Mouse (Mus musculus): ENCODE data around the gene Mettl2. TPM values are rescaled to one million over a fixed set of nuclear protein-coding genes. Genes with fewer than 3 reads are reported as not detected.

Mettl2 gene
- total RNA-seq, 2 experiments from 2014 or later, result 10.2 to 10.3 TPM

DNA sequence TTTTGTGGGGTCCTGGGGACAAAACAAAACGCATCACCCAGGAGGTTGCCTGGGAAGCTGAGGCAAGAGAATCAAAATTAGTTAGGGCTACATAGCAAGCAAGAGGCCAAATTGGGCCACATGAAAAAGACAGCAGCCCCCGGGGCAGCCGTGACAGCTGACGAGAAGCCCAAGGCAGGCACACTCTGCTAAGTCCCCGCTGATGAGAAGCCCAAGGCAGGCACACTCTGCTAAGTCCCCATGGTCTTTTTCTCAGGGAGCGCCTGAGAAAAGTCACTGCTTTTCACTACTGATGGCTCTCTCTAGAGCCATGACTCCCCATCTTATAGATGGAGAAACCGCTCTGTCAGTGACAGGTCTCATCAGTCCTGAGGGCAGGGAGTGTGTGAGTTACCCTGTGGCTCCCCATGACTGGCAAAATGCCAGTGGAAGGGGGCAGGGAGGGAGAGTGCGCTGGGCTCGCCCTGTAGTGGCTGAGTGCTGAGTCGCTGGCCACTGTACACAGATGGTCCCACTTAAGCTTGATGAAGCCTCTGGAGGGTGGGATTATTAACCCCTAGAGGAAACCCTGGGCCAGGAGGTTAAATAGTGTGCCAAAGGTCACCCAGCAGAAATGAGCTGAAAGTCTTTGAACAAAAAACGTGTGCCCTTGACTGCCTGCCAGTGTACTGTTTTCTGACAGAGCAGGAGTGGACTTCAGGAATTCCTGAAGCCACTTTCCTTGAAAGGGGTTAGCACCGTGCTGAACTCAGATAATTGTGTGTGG is 27.0 kb downstream of the Mettl2 start:
- peak; percentile 9 to 42 for DNase-seq

DNA sequence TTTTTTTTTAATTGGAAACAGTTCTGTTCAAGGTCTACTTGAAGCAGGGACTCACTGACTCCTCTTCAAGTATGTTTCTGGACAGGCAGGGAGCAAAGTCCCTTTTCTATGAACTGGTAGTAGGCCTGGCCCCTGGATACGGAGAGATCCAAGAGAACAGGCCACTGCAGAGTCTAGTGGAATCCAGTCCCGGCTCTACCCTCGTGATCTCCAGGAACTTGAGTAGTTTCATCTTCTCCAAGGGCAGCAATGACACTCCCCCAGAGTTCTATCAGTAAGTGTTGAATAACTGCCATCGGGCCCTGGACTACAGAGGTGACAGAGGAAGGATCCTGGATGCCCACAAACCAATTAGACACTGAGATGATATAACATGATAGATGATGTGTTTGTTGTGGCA is 29.7 kb downstream of the Mettl2 start:
- no peak for DNase-seq

DNA sequence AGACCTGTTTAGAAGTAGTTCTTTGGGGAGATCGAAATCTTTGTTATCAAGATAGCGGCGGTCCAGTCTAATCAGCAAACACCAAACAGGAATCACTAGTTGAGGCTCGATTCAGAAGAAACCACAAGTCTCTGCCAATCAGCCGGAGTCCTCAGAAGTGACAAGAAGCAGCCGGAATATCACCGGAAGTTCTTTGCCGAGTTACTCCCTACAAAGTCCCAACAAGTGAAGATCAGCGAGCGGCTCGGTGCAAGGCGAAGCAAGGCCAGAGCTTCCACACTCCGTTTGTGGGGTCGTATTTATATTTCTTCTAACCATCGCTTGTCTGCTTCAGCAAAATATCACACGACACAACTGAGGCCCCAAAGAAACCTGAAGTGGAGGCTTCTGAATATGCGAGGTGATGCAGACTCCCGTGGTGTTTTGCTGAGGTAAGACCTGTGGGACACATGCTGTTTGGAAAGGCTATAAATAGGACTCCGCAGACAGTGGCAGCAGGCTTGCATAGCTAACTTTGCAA is 30.6 kb downstream of the Mettl2 start:
- peak; percentile 25 to 36 for DNase-seq

DNA sequence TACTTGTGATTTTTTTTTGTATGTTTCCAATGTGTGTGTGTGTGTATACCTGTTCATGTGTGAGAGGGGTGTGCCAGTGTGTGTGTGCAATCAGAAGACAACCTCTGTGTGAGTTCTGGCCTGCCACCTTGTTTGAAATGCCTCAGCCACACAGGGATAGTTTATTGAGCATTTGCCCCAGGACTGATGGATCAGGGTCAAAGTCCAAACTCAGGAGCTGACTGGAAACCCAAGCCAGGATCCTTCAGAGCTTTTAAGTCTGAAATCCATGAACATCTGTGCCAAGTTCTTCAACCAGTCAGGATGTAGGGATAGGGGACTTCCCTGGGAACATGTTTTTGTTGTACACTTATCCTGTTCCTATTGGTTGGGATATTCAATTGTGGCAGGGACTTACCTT is 31.8 kb downstream of the Mettl2 start:
- DNase-seq, result no peak

DNA sequence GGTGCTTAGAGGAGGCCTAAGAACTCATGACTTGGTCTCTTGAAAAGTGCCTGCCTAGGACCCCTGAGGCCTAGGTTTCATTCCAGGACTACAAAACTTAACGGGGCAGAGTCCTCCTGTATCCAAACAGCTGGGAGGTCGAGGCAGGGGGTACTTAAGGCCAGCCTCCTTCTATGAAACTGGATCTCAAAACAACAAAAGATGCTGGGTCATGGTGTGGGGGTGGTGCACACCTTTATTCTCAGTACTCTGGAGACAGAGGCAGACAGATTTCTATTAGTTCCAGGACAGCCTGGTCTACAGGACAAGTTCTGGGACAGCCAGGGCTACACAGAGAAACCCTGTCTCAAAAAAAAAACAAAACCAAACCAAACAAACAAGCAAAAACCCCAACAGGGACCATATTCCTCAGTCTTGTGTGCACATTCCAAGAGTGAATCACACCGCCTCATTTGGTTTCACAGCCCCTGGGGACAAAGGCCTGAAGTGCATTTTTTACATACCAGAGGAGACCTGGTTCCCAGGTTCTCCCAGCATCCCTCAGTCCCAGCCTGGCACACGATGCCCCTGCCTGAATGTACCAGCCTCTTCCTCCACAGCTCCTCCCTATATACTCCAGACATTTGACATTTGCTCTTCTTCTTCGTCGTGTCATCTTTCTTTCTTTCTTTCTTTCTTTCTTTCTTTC is 33.6 kb downstream of the Mettl2 start:
- DNase-seq, result no peak

DNA sequence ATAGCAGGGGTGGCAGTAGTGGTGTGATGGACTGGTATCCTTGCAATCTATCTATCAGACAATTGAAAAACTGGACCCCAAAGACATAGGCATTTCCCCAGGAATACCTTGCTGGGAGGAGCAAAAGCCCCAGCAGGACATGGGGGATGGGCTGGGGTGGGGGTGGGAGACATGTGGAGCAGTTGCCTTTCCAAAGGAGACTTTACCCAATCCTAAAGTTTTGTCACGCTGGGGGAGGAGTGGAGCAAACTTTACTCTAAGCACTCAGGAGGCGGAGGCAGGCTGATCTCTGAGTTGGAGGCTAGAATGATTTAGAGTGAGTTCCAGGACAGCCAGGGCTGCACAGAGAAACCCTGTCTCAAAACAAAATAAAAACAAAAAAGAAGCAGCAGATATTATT is 35.2 kb downstream of the Mettl2 start:
- DNase-seq, result no peak

DNA sequence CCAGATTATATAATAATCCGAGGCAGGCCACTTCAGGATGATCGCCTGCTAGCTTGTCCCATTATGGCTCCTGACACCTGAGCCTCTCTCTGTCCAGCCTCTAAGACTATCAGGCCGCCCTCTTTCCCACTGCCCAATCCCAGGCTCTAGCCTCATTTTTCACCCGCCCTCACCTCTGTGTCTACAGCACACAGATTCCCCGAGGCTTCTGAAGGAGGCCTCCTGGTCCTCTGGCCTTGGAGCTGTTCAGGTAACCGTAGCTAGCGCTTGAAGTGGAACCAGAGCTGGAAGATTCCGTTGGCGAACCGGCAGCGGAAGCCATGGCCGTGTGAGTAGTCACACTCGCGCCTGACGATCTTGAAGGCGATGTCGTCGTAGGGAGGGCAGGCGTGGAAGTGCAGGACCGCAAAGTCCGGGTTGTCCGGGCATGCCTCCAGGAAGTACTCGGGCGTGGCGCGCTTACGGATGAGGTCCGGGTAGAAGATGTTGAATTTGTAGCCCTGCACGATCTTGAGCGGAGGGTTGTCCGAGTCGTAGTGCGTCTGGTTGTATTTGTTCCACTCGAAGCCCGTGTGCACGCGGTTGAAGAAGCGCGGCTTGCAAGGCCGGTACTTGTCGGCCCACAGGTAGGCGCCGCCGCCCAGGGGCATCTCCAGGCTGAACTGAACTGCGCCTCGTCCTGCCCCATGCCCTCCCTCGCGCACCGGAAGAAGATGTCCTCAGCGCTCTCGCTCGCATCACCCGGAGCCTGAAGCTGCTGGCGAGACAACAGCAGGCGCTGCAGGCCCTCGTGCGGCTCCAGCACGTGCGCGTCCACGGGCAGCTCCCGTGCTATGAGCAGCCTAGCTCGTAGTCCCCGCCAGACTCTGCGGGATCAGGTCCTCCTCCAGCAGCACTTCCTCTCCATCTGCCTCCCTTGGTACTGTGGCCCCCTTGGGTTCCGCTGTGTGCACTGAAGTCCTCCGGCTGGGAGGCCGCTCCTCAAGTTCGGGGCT is 38.6 kb downstream of the Mettl2 start:
- no peak for DNase-seq

DNA sequence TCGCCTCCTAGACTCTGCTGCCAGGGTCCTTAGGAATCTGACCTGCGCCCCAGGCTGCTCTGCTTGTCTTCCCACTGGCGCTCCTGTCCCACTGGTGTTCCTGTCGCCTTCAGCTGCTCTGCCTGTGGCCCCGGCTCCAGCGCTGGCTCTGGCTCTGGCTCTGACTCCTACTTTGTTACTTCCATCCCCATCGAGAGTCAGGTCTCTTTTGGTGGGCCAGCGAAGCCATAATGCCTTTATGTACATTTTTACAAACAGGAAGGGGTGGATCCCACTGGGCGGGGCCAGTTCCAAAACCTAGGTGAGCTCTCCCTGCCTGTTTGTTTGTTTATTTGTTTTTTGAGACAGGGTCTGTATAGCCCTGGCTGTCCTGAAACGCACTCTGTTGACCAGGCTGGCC is 40.6 kb downstream of the Mettl2 start:
- DNase-seq, result no peak

DNA sequence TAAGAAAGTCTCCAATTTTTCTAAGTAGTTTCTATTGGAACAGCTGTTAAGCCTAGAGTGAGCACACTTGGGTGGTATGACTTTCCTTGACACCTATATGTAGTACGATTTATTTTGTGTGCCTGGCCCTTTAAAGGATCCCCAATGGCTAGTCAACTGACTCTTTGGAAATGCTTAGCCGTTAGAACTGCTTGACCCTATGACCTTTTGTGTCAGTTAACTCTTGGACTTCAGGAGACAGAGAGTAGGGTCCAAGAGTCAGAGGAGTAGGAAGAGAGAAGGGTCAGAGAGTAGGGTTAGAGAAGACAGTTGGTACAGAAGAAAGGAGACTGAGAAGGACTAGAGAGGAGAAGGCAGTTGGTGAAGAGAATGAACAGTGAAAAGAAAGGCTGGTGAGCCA is 52.3 kb downstream of the Mettl2 start, which contains the start of gene Tlk2:
Gene Tlk2, plus strand, starts transcription at position 292 of the 400 bp plus-strand sequence.
- no peak for DNase-seq

DNA sequence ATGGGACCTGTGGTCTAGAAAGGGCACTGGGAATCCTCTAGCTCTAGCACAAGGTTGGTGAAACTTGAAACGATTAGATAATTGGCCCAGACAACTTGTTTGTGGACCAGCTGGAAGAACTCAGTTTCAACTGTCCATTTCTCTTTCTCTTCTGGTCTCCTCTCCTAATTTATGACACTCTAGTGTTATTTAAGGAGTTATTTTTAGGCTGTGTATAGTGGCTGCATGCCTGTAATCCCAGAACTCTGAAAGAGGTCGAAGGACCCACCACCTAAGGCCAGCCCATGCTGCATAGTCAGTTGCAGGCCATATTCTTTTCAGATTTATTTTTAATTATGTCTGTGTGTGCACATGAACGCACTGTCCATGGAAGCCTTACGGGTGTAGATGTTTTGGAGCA is 53.3 kb downstream of the Mettl2 start:
- peak in 1 of 2 experiments; percentile 29 for DNase-seq

DNA sequence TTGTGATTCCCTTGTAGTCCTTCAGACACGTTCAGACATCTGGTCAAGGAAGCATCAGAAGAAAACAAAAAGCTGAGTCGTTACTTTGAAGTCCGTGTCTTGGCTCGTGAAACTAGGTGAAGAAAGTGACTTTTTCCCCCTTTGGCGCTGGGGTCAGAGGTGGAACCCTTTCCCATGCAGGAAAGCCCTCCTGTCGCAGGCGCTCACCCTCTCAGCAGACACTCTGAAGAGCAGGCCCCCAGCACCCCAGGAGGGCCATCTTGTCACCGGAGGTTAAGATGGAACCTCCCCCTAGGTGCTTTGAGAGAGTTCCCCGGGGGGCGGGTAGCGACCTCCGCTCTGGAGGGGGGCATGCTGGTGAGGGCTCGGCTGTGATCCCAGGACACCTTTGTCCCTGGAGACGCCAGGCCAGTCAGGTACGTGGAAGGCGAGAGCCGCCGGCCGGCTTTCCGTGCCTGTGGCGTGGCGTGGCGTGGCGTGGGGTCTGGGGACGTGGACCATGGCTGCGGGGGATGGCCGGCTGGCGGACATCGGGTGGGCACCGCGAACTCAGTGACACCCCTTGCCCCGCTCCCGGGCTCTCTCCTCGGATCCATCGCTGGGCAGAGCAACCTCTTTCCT is 54.4 kb downstream of the Mettl2 start:
- DNase-seq, result peak; percentile 37 to 63

DNA sequence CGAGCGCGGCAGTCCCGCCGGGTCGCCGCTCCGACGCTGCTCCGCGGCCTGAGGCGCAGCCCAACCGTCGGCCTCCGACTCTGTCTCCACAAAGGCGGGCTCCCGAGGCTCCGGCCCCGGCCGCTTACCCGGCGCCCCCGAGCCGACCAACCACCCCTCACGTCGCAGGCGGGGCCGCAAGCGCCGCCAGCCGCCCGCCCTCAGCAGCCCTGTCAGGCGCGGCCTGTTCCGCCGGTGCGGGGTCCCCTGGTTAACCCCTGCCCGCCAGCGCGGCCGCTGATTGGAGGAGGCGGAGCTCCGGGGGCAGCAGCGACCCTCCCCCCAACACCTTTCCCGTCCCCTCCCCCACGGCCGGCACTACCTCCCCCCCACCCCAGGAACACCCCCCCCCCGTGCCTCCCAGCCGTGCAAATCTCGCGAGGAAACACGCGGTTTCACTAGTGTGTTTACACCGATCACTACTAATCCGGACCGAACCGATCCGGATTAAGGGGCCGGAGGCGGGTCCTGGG is 55.0 kb downstream of the Mettl2 start:
- peak; percentile 94 to 95 for DNase-seq

DNA sequence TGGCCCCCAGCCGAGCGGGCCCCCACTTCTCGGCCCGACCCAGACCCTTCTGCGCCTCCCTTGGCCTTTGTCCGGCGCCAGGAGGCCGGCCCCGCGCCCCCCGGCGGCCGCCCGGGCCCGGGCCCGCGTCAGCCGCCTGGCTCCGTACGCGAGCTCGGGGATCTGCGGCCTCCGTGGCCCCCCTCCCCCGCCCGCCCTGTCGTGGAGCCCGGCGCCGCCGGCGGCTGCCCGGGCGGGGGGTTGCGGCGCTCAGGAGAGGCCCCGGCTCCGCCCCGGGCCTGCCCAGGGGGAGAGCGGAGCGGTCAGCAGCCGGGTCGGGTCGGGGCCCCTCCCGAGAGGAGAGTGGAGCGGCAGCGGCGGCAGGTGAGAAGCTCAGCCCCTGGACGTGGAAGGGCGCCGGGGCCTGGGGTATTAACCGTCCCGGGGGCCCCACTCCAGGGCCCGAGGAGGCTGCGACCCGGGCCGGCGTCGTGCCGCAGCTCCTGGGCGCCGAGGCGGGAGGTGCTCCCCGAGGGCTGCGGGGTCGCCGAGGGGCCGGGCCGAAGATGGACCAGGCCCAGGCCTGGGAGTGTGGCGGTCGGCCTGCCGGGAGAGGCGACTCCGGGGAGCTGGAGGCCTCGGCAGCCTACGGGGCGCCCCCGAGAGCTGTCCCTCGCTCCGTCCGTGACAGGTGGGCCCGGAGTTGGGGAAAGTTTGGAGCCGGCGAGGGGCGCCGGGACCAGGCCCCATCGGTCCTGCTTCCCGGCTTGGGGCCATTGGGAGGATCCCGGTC is 55.6 kb downstream of the Mettl2 start:
- peak; percentile 50 to 65 for DNase-seq

DNA sequence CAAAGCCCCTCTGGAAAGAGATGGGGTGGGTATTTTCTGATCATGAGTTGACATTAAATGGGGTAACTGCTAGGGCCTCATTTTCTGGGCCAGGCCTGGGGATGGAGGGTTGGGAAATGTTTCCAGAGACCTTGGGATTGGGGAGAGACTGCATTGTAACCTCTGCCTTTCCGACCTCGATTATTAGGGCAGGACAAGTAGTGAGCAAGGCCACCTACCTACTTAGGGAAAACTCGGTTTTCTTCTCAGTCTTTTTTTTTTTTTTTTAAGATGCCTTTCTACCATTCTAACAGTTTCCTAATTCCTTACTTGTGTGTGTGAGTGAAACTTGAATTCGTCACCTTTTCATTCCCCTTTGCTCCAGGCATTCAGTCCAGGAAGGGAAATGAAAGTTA is 56.2 kb downstream of the Mettl2 start:
- no peak for DNase-seq

DNA sequence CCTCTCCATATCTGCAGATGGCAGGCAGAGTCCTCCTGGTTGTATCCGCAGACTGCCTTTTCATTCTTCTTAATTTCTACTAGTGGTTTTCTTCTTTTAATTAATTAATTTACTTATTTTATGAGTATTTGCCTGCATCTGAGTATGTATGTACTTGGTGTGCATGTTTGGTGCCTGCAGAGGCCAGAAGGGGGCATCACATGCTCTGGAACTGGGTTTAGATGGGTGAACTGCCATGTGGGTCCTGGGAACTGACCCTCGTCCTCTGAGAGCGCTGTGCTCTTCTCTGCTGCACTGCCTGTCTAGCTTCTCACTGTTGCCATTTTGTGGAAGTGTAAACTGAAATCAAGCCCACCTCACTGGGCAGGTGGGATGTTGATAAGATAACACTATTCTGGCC is 58.5 kb downstream of the Mettl2 start:
- DNase-seq, result no peak

Other genes with a start within 250 kb of the Mettl2 start
- not detected for gene Efcab3, start 62.8 kb upstream of the Mettl2 start, total RNA-seq (2021)
- not detected for gene Gm10842, start 20.5 kb downstream of the Mettl2 start, total RNA-seq (2021)
- gene Tlk2, start 52.4 kb downstream of the Mettl2 start, total RNA-seq (2021), result 10 to 100 TPM; 31.2 to 32.0 TPM
- 10 to 100 TPM; 10.8 to 11.7 TPM for gene Mrc2, start 166.2 kb downstream of the Mettl2 start, total RNA-seq (2021)

All from heart, adult 18-20 months (tissue).